Mouse (Mus musculus) cerebellum, adult 2 months (tissue): ENCODE measurements at regions not wholly inside any gene's neighbourhood (a gene's known extent, or its start where the extent isn't known, plus 50 kb on each side); places are given as distances from the start of the nearest gene placed in this dataset.

Experiments
- DNase-seq, 2 experiments: peaks; one replicate each; pipeline ENCODE4 v3.0.0; 2021
- H3K27ac ChIP-seq: fragments of 200-500 bp; 2 replicates; pipeline ENCODE4 v1.5.1; 2012; ENCODE audit warnings: low read length, control low read depth, inconsistent platforms; ENCODE audit not compliant: insufficient read depth
- H3K27me3 ChIP-seq: fragments of 200-500 bp; 2 replicates; pipeline ENCODE4 v1.6.1; 2012; ENCODE audit warnings: inconsistent platforms, mild to moderate bottlenecking, low read length, moderate library complexity; ENCODE audit not compliant: control insufficient read depth, insufficient read depth
- H3K4me1 ChIP-seq: fragments of 200-500 bp; 2 replicates; pipeline ENCODE4 v1.6.1; 2011; ENCODE audit warnings: low read length; ENCODE audit not compliant: control insufficient read depth, insufficient read depth
- H3K4me3 ChIP-seq: fragments of 200-500 bp; replicated peaks from 2 replicates; pipeline ENCODE3; 2011; ENCODE audit warnings: mild to moderate bottlenecking, low read depth, low read length, control low read depth; ENCODE audit not compliant: insufficient read depth
- CTCF ChIP-seq: fragments of 200-500 bp; IDR thresholded peaks from 2 replicates; pipeline ENCODE4 v1.5.1; 2011; ENCODE audit warnings: low read depth, mild to moderate bottlenecking, control low read depth, low read length, moderate library complexity, borderline replicate concordance; ENCODE audit not compliant: insufficient read depth
- POLR2A ChIP-seq: fragments of 200-500 bp; IDR thresholded peaks from 2 replicates; pipeline ENCODE4 v1.6.1; 2011; ENCODE audit warnings: low read length, control low read depth, borderline replicate concordance; ENCODE audit not compliant: insufficient read depth
- WGBS: fragments of 180-500 bp; shearing (Covaris S2); methylation state at CpG from one replicate; pipeline ENCODE4 v1.1.7; 2018; 5-methylcytosine and 5-hydroxymethylcytosine counted together

DNA sequence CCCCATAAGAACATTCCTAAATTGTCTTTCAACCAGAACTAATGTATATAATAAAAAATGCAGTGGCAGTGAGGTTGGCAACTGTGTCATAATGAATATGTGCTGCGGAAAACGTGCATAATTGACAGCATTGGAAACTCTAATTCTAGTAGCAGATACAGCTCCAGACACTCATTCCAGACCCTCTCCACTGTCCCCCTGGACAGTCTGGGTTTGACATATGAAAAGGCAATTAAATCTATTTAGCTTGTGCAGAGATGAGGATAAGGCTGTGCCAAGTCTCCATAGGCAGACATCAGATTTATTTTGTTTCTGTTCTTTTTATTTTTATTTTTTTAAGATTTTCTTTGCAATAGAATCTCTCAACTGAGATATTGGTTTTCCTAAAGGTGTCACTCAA is 392.3 kb downstream of the Lrriq3 start:
- no peaks in the 10 kb centered on the region for H3K4me1 ChIP-seq
- H3K27ac ChIP-seq, result no peak overlapping the region
- TF ChIP-seq CTCF (no peak), POLR2A (no peak)
- no peak overlapping the region for H3K4me3 ChIP-seq
- no peaks in the 10 kb centered on the region for H3K27me3 ChIP-seq
- 33% methylated on average over 2 of the region's 2 CpGs for WGBS
- DNase-seq, result no peak

DNA sequence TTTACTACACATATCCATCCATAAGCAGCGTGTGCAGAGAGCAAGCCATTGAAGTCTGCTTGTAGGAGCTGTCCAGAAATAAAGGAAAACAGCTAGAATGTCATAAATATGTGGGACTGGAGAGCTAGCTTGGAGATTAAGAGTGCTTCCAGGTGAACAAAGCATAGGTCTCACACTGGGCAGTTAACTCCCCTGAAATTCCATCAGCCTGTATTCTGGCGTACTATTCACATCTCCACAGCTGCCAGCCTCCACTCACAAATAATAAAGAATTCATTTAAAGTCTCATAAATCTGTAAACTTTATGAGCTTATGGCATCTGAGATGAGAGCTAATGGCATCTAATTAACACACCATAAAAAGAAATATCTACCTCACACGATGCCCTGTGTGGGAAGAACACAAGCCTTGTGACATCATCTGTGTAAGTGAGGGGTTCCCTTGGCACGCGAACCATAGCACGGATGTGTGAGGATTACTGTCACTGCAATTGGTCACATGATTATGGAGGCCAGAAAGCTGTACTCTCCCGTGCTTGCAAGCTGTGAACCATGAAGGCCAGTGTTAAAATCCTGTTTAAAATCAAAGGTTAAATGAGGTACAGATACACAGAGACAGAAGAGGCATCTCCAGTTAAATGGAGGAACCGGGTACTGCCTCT is 394.8 kb downstream of the Lrriq3 start:
- TF ChIP-seq POLR2A (no peak), CTCF (no peak)
- no peak overlapping the region for H3K27ac ChIP-seq
- H3K27me3 ChIP-seq, result no peaks in the 10 kb centered on the region
- 54% methylated on average over 8 of the region's 8 CpGs for WGBS
- DNase-seq, result no peak
- H3K4me1 ChIP-seq, result no peaks in the 10 kb centered on the region
- no peak overlapping the region for H3K4me3 ChIP-seq

DNA sequence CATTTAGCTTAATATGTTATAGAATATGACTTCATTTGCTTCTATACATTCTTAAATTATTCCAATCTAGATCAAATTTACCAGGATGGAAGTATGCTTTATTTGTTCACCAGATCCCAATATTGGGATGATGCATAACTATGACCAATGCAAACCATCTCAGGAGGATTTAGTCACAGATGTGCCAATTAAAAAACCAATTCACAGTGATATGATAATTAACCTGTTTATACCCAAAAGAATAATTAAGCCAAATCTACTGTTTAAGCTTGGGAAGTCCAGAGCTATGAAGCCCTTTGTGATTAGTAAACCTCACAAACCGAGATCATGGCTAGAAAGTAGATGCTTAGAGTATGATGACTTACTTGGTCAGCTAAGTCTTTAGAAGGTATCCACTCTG is 397.4 kb downstream of the Lrriq3 start:
- Histone ChIP-seq H3K27me3 (no peaks in the 10 kb centered on the region), H3K27ac (no peak overlapping the region), H3K4me3 (no peak overlapping the region), H3K4me1 (no peaks in the 10 kb centered on the region)
- no peak for DNase-seq
- TF ChIP-seq CTCF (no peak), POLR2A (no peak)
- 75% methylated on average over 1 of the region's 1 CpGs for WGBS

DNA sequence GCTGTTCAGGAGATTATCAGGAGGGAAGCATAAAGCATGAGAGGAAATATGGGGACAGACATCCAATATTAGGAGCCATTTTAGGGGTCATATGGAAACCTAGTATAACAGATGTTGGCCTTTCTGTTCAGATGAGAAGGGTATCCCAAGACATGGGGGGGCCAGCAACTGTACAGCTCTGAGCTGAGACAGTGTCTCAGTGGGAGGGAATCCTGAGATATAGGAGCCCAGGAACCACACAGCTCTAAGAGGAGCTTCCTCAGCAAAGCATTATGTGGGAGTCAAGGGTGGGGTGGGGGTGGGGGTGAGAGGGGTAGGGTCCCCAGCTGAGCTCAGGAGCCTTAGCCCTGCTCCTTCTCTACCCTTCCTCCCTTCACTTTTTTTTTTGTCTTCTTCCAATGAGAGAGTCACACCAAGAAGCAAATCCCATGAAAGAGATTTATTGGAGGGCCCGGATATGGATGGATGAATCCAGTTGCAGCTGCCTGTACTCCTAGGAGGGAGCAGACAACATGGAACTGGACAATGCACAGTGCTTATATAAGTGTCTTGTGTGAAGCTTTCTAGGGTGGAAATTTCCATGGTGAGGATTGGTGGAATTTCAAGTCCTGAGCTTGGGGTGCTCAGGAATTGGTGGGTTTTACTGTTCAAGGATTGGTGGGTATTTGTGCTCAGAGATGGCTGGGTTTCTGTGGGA is 417.1 kb downstream of the Lrriq3 start:
- WGBS, result 79% methylated on average over 1 of the region's 1 CpGs
- H3K4me1 ChIP-seq, result no peaks in the 10 kb centered on the region
- H3K27me3 ChIP-seq, result no peaks in the 10 kb centered on the region
- H3K27ac ChIP-seq, result no peak overlapping the region
- TF ChIP-seq CTCF (no peak), POLR2A (no peak)
- no peak for DNase-seq
- no peak overlapping the region for H3K4me3 ChIP-seq

DNA sequence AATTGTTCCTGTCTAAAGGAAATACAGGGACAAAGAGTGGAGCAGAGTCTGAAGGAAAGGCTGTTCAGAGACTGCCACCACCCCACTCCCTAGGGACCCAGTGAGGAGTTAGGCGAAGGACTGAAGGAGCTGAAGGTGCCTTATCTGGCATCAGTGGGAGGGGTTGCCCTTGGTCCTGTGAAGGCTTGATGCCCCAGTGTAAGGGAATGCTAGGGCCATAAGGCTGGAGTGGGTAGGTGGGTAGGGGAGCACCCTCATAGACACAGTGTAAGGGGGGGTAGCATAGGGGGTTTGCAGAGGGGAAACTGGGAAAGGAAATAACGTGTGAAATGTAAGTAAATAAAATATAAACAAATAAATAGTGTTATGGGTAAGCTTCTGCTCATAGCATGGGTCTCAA is 420.7 kb downstream of the Lrriq3 start:
- H3K27ac ChIP-seq, result no peak overlapping the region
- H3K4me1 ChIP-seq, result no peaks in the 10 kb centered on the region
- H3K4me3 ChIP-seq, result no peak overlapping the region
- 77% methylated on average over 2 of the region's 2 CpGs for WGBS
- no peak for TF ChIP-seq CTCF
- no peak for TF ChIP-seq POLR2A
- no peaks in the 10 kb centered on the region for H3K27me3 ChIP-seq
- DNase-seq, result no peak

DNA sequence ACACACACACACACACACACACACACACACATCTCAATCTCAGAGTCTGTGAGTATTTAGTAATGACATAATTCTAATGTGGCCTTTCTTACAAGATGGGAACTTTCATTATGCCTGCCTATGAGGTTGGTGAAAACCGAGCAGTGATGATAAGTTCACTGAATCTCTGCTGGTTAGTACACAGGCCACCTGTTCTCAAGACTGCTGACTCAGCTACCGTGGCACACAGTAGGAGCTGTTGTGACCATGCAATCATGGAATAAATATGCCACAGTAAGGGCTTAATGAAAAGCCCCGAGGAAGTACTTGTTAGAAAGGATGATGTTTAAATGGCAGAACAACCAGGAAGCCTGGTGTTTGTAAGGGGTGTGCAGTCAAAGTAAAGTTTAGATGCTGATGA is 436.1 kb downstream of the Lrriq3 start:
- H3K4me3 ChIP-seq, result no peak overlapping the region
- TF ChIP-seq POLR2A, result no peak
- TF ChIP-seq CTCF, result no peak
- 73% methylated on average over 3 of the region's 3 CpGs for WGBS
- H3K4me1 ChIP-seq, result no peaks in the 10 kb centered on the region
- H3K27ac ChIP-seq, result no peak overlapping the region
- DNase-seq, result no peak
- H3K27me3 ChIP-seq, result no peaks in the 10 kb centered on the region

DNA sequence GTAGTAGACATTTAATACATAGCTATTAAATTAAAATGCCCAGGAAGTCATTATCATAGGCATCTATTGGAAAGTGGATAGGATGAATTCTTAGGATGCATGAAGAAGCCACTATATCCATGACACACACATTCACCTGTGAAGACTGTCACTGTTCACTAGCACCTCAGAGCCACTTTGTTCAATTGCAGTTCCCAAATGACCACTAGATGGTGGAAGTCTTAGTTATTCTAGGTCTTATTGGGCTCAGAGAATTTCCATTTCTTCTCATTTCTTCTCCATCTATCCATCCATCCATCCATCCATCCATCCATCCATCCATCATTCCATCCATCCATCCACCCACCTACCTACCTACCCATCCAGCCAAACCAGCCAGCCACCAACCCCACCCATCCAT is 437.6 kb downstream of the Lrriq3 start:
- no peak for DNase-seq
- no peaks in the 10 kb centered on the region for H3K4me1 ChIP-seq
- H3K4me3 ChIP-seq, result no peak overlapping the region
- no peak overlapping the region for H3K27ac ChIP-seq
- no peaks in the 10 kb centered on the region for H3K27me3 ChIP-seq
- TF ChIP-seq CTCF, result no peak
- TF ChIP-seq POLR2A, result no peak

DNA sequence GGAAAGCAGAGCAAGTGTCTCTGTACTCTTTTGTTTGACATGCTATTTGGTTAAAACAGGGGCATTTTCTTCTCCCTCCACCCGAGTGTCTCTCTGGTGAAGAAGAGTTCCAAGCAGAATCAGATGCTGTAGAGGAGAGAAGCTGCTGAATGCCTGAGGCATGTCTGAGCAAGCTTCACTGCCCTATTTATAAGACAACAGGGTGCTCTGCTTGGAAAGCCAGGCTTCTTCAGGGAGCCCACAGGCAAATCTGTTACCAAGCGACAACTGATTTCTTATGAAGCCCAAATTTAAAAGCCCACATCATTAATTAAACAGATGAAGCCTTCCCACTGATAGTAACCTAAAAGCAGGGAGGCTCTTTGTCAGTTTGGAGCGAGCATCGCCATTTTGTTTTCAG is 438.8 kb downstream of the Lrriq3 start:
- 46% methylated on average over 4 of the region's 4 CpGs for WGBS
- peak in 1 of 2 experiments; percentile 7 for DNase-seq
- Histone ChIP-seq H3K4me1 (no peaks in the 10 kb centered on the region), H3K27ac (no peak overlapping the region), H3K4me3 (no peak overlapping the region), H3K27me3 (no peaks in the 10 kb centered on the region)
- TF ChIP-seq CTCF, result no peak
- no peak for TF ChIP-seq POLR2A
